Mouse (Mus musculus) left cerebral cortex, adult 8-10 months (tissue): ENCODE measurements around the gene Aqp1. TPM values are rescaled to one million over a fixed set of nuclear protein-coding genes. Genes with fewer than 3 reads are reported as not detected.

Source experiments
- microRNA-seq, 2 experiments: library from miRNA; unstranded; fragments of <30 nt; microRNA quantifications; one replicate each; pipeline ENCODE4 v1.2.0; 2022
- total RNA-seq, 4 experiments: library from RNA; stranded (reverse); gene quantifications; 2 replicates each; pipeline ENCODE4 v1.2.4; 2022

Gene Aqp1
- total RNA-seq, 4 experiments from 2014 or later, result 0.59 to 4.8 (median 1.4) TPM

Small RNA genes lying within 50 kb of the gene (microRNA-seq; reads per million reads assigned to microRNA genes)
- gene Gm25458, result 0 reads per million in 2 experiments

Other genes with a start within 250 kb of the Aqp1 start
- 1 to 10 TPM; 2.5 to 3.3 (median 2.7) TPM for gene Crhr2, start 203.4 kb upstream of the Aqp1 start, total RNA-seq
- gene Inmt, start 161.4 kb upstream of the Aqp1 start, total RNA-seq, result 1 to 10 TPM; 2.8 to 6.3 (median 4.6) TPM
- gene Mindy4, start 133.0 kb upstream of the Aqp1 start, total RNA-seq, result 10 to 100 TPM in 3 of 4 experiments, 1 to 10 TPM in 1; 9.1 to 12.6 (median 10.6) TPM
- gene Ghrhr, start 39.9 kb downstream of the Aqp1 start, total RNA-seq, result not detected
- 100 to 1,000 TPM; 119 to 131 (median 123) TPM for gene Adcyap1r1, start 115.5 kb downstream of the Aqp1 start, total RNA-seq